Mouse (Mus musculus): Measurements from ENCODE around the gene Lrriq1. TPM values are rescaled to one million over a fixed set of nuclear protein-coding genes. Genes with fewer than 3 reads are reported as not detected.

Lrriq1 gene
- not detected for total RNA-seq (2021)
- long read RNA-seq, experiment 1, result 0 reads
- long read RNA-seq, experiment 2, result 0 reads

DNA sequence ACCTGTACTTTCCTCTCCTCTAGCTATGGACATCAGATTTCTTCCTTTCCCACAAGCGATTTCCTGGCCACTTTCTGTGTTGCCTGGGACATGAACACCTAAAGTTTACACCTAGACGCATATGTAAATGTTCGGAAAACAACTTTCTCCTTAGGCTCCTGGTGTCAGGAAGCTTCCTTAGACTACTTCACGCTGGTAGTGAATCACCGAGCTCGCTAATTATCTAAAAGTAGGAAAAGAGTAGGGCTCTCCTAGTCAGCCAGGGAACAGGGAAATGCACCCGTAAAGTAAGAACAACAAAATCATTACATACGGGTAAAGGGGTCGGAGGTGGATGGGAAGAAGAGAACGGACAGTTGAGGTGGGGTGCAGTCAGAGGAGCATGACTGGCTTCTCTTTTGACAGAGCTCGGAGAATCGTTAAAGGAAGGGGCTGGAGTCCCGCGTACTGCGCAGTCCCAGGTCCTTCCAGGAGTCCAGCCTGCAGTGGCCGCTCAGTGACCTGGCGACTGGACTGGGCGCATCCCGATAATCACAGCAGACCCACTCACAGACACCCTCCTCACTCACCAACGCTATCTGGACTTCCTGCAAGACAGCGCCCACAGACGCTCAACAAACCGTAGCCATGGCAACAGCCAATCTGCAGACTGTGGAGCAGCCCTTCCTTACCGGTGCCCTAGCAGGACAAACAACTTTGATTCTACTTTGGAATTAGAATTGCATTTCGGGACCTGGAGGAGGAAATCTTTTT lies at the start of gene Lrriq1:
TSS of gene Lrriq1 (minus strand) at position 616 of the 753 bp plus-strand sequence.
- intact Hi-C loops (cut with DNase I), result no loop called here
- peak; percentile 9 to 52 for DNase-seq

DNA sequence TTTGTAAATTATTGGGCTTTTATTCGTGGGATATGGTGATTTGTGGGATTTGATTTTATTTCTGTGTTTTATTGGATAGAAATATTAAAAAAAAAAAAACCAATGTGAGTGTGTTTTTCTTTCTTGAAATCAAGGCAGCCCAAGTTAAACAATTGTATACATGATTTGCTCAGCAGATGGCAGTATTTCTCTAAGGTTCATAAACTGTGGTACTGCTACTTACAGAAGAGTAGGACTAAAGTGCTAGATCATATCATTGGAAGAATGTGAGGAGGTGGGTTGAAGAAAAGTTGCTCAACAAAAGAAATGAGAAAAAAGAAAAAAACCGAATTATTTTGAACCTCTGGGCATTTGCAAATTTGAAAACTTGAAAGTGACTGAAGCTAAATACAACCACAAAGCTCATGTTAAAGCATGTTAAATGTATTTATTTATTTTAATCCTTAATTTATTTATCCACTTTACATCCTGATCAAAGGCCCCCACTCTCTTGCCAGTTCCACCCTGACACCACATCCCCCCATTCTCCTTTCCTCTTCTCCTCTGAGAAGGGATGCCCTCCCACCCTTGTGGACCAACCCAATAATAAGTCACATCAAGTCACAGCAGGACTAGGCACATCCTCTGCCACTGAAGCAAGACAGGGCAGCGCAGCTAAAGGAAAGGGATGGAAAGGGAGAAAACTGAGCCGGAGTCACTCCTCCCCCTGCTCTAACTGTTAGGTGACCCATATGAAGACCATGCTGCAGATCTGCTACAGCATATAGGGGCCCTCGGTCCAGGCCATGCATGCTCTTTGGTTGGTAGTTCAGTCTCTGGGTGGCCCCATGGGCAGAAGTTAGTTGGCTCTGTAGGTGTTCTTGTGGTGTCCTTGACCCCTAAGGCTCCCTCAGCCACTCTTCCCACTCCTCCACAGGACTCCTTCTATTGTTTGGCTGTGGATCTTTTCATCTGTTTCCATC lies 18.0 kb upstream of the Lrriq1 start:
- no peak for DNase-seq
- intact Hi-C loops (cut with DNase I), result loop anchor here (2.0 kb wide), 1 partner anchor 149 kb away; no protein-coding TSS in a partner anchor

- intact Hi-C loops (cut with DNase I), result no loop called here
- DNase-seq, result no peak
These were observed 294 bp upstream of the Lrriq1 start for GRCm38 (mm10) chr10:103236460-103236772.

DNA sequence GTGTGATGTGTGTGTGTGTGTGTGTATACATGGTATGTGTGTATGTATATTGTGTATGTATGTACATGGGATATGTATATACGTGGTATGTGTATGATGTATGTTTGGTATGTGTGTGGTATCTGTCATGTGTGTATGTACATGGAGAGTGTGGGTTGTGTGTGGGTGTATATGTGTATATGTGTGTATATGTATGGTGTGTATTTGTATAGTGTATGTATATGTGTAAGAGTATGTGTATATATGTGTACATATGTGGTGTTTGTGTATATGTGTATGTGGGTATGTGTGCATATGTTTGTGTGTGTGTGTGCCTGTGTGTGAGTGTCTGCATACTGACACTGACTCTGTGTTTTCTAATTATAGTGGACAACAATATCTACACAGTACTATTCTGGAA lies 9.5 kb downstream of the Lrriq1 start:
- intact Hi-C loops (cut with DNase I), result no loop called here
- DNase-seq, result no peak

GRCm38 (mm10) chr10:103194655-103195328 lies 41.3 kb downstream of the Lrriq1 start:
- peak in 1 of 2 experiments; percentile 0 for DNase-seq
- intact Hi-C loops (cut with DNase I), result loop anchor here (2.0 to 5.0 kb wide), 2 partner anchors 328 to 742 kb away; no protein-coding TSS in a partner anchor

GRCm38 (mm10) chr10:103145769-103146379 lies 90.2 kb downstream of the Lrriq1 start:
- intact Hi-C loops (cut with DNase I), result no loop called here
- DNase-seq, result no peak

DNA sequence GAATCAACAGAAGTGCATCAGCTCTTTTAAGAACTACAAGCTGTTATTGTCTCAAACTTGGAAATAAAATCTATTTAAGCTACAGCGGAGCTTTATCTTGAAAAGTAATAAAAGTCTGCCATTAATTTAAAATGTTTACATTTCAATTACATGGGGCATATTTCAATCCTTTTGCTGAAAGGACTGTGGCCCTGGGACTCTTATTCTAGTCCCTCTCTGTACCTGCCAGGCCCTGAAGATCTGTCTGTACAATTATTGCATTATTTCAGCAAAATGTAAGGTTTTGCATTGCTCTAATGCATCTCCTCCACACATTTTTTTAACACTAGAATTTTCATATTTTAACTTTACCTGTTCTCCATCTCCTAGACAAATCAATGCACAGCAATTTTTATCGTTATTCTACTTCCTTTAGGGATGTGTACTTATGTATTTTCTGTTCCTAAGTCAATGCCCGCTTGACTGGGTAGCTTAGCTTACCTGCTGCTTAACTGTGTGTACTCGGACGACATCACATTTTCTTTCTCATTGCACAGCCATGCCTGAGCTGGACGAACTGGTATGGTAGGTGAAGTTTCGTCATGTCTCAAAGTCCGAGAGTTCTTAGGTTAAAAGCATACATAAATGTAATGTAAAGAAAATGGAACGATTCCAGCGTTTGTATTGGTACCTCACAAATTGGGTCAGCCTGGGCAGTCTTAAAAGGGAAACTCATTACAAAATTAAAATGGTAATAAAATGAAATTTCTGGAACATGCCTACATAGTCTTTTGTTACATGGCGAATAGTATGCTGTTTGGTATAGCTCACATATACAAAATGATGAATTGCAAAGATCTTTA lies 91.0 kb downstream of the Lrriq1 start:
- intact Hi-C loops (cut with DNase I), result no loop called here
- no peak for DNase-seq

GRCm38 (mm10) chr10:103142526-103142925 lies 93.6 kb downstream of the Lrriq1 start:
- intact Hi-C loops (cut with DNase I), result no loop called here

DNA sequence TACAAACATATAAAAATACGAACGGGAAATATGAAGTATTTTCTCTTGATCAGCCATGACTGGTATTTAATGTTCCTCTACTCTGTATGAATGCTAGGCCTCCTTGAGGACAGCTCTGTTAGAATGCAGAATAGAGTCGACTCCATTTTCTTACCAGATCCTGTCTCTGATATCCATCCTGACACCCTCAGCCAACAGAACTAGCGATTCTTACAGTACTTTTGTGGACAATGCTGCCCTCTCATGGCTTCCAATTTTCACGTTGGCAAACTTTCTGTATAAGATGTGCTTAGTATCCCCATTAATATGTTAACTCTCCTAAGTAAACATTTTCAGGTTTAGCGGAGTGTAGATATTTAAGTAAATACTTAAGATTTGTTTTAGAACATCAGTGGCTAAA lies 94.6 kb downstream of the Lrriq1 start:
- intact Hi-C loops (cut with DNase I), result no loop called here
- no peak for DNase-seq

More at GRCm38 (mm10) chr10:103142526-103142925, 93.6 kb downstream of the Lrriq1 start:
- DNase-seq, result no peak

GRCm38 (mm10) chr10:103140609-103141008 lies 95.5 kb downstream of the Lrriq1 start:
- intact Hi-C loops (cut with DNase I), result no loop called here

GRCm38 (mm10) chr10:103114629-103115028 lies 121.5 kb downstream of the Lrriq1 start:
- intact Hi-C loops (cut with DNase I), result no loop called here
- no peak for DNase-seq

More at GRCm38 (mm10) chr10:103140609-103141008, 95.5 kb downstream of the Lrriq1 start:
- no peak for DNase-seq

GRCm38 (mm10) chr10:103108090-103108489 lies 128.0 kb downstream of the Lrriq1 start:
- intact Hi-C loops (cut with DNase I), result no loop called here
- DNase-seq, result no peak

- intact Hi-C loops (cut with DNase I), result no loop called here
- no peak for DNase-seq
These were observed 150.0 kb downstream of the Lrriq1 start for GRCm38 (mm10) chr10:103086101-103086500.

- intact Hi-C loops (cut with DNase I), result no loop called here
- no peak for DNase-seq
These were observed 186.5 kb downstream of the Lrriq1 start for GRCm38 (mm10) chr10:103049593-103049992.

DNA sequence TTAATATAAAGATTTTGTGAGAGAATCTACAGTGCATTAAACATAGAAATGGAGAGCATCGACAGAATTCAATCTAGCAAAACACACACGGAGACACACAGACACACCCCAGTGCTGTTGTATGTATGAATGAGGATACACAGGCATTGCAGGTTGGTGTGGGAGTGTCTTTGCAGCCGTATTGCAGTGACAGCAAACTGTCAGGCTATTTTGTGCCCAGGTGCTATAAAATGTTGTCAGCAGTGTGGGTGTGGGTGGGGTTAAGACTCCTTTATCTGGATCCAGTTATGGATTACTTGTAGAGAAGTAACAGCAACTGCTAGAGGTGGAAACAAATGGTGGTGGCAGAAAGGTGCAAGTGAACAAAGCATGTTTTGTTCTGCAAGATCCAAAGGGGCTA lies 189.5 kb downstream of the Lrriq1 start:
- intact Hi-C loops (cut with DNase I), result no loop called here
- DNase-seq, result no peak

DNA sequence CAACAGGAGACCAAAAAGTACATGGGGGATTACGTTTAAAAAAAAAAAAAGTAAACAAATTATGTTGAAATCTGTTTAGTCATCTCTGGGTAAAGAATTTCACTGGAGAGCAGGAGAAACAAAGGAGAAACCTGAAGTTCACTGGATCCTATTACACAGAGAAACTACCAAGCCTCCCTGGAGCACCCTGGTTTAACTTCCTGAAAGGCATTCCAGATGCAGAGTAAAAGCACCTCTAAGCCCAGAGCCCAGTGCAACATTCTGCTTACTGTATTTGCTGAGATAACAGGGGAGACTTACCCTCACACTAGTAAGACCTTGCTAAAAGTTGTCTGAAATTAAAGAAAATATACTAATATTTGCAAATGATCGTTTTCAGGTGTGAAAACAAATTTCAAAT lies 191.1 kb downstream of the Lrriq1 start:
- no peak for DNase-seq
- intact Hi-C loops (cut with DNase I), result no loop called here

DNA sequence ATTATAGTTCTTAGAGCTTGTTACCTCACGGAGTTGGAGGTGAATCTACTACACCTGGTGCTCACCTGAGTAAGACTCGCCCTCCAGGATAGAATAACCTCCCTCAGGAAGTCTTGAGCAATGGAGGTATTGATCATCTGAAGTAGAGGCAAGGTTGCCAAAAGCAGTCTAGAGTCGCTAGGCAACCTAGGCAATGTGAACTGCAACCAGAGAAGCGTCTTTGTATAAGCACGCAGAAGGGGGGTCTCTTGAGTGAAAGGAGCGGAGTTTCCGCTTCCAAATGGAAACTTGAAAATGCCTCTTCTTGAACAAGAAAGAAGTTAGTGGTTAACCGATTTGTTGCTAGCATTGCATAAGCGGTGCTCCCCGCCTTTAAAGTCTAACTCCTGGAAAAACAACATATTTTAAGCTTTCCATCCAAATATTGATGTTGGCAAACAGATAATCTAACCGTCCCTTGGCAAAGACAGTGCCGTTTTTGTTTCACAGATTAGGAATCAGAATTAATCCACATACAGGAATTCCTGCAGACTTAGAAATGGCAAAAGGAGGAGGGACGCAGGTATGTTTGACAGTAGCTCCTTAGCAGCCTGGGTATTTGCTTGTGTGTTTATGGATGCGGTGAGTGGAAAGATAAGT lies 201.0 kb downstream of the Lrriq1 start:
- intact Hi-C loops (cut with DNase I), result no loop called here
- no peak for DNase-seq

DNA sequence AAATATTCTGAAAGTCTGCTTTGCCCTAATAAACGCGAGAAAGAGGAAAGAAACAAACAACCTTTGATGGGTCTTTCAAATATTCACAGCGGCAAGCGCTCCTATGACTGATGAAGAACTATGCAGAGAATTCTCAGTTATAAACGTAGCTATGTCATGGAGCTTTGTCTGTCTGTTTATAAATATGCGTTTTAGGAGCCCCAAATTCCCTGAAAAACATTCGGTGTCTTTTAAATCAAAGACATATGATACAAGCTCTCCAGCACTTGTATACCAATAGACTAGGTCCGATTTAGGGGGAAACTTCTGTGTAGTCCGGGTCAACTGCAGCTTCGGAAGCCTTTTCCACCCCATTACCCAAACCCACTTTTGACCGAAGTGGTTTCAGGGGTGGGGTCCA lies 205.2 kb downstream of the Lrriq1 start:
- no peak for DNase-seq
- intact Hi-C loops (cut with DNase I), result no loop called here
